Mouse (Mus musculus) limb, embryonic 15.5 days (tissue): Measurements from ENCODE around the gene Asic1. TPM values are rescaled to one million over a fixed set of nuclear protein-coding genes. Genes with fewer than 3 reads are reported as not detected.
"Not testable (repeated sequence)": the region's sequence is repeated elsewhere in the genome, so short reads cannot be mapped to it uniquely, and the experiment has no call there.

Experiments
- ATAC-seq: fragments of 200-750 bp; cut with Nextera tagmentation; 2 replicates; pipeline ENCODE4 v1.8.0; 2017; ENCODE audit warnings: low read depth, moderate TSS enrichment; ENCODE audit not compliant: insufficient number of reproducible peaks, low FRiP score, low TSS enrichment
- H3K27ac ChIP-seq: fragments of 300-500 bp; sonication (generic); 2 replicates; pipeline ENCODE4 v1.5.1; 2015; ENCODE audit warnings: moderate library complexity, mild to moderate bottlenecking, inconsistent platforms
- H3K27me3 ChIP-seq: fragments of 300-500 bp; sonication (generic); 2 replicates; pipeline ENCODE4 v1.6.1; 2015; ENCODE audit warnings: inconsistent platforms
- H3K36me3 ChIP-seq: fragments of 300-500 bp; sonication (generic); 2 replicates; pipeline ENCODE4 v1.6.1; 2015; ENCODE audit warnings: inconsistent platforms
- H3K4me1 ChIP-seq: fragments of 300-500 bp; sonication (generic); 2 replicates; pipeline ENCODE4 v1.6.1; 2015; ENCODE audit warnings: inconsistent platforms
- H3K4me2 ChIP-seq: fragments of 300-500 bp; sonication (generic); 2 replicates; pipeline ENCODE4 v1.6.1; 2015; ENCODE audit warnings: mild to moderate bottlenecking, inconsistent platforms
- H3K4me3 ChIP-seq: fragments of 300-500 bp; sonication (generic); 2 replicates; pipeline ENCODE4 v1.5.1; 2015; ENCODE audit warnings: mild to moderate bottlenecking, inconsistent platforms
- H3K9ac ChIP-seq: fragments of 300-500 bp; sonication (generic); 2 replicates; pipeline ENCODE4 v1.6.1; 2015; ENCODE audit warnings: inconsistent platforms
- H3K9me3 ChIP-seq: fragments of 300-500 bp; sonication (generic); 2 replicates; pipeline ENCODE4 v1.6.1; 2016; ENCODE audit warnings: inconsistent platforms
- WGBS: fragments of 180-500 bp; shearing (Covaris S2); methylation state at CpG from one replicate; pipeline ENCODE4 v1.1.7; 2015; 5-methylcytosine and 5-hydroxymethylcytosine counted together
- polyA plus RNA-seq: library from polyadenylated mRNA; unstranded; fragments of >200 nt; fragmentation: Nextera tagmentation; extraction: Ambion mirVana; gene quantifications from 2 replicates; pipeline ENCODE4 v1.2.1, GENCODE M21; 2015

The Asic1 gene
- polyA plus RNA-seq, 1 experiment from 2014 or later, result 2.2 TPM

DNA sequence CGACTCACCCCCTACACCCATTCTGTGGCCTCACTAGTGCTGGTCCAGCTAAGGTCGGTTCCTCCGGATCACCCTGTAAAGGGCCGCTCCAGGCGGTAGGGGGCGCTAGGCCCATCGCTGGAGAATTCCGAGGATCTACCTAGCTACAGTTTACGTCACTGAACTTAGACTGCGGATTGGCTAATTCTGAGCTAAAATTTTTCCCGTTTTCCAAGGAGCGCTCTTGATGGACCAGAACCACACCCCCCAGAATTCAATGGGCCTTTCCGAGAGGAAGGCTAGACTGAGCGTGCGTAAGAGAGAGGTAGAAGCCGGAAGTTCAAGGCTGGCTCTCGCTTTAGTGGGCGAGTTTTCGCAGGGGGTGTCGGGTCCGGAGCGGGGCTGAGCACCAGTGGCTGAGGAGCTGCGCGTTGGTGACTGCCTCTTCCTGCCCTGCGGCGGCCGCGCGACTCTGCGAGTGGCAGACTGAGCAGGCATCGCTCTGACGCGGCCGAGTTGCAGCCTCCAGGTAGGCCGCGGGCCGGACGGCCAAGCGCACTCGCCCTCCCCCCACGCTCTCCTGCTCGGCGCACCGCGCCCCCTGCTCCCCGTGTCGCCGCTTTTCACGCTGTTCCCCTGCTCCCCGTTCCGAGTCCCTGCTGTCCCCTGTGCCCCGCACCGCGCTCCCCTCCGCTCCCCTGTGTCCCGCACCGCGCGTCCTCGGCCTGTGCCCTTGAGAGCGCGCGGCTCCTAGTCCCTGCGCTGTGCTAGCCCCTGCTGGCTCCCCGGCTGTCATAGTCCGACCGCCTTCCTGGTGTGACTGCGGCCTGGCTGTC is 55.4 kb downstream of the Asic1 start, which contains the start of gene Cox14:
TSS of gene Cox14 (plus strand) at position 278 of the 815 bp plus-strand sequence.
- H3K4me2 ChIP-seq, result peak within 1 kb of the TSS; percentile 68

DNA sequence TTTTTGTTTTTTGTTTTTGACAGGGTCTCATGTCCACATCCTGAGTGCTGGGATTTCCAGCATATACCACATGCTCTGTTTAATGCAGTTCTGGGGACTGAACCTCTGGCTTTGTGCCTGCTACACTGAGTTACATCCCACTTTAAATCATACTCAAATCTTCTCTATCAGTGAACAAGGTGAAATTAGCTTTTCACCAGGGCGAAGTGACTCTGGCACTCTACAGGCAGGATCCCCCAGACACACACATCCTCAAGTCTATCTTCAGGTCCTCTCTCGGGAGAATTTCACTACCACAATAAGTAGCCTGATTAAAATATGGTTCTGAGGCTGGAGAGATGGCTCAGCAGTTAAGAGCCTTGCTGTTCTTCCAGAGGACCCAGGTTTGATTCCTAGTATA is 56.4 kb downstream of the Asic1 start:
- Histone ChIP-seq H3K4me1 (peaks cover 26% of the 10 kb centered on the region), H3K9ac (peak overlapping the region; percentile 90; the same call in 1 of the 2 replicates)
- 65% methylated on average over 2 of the region's 2 CpGs for WGBS

More for the DNA sequence above, 55.4 kb downstream of the Asic1 start, which contains the start of gene Cox14:
- peaks cover 26% of the 10 kb centered on the region for H3K4me1 ChIP-seq
- H3K9ac ChIP-seq, result peak within 1 kb of the TSS; percentile 90
- no peaks in the 10 kb centered on the region for H3K27me3 ChIP-seq
- ATAC-seq, result peak; percentile 94
- H3K9me3 ChIP-seq, result no peaks in the 10 kb centered on the region
- H3K4me3 ChIP-seq, result peak within 1 kb of the TSS; percentile 97
- H3K27ac ChIP-seq, result peak within 1 kb of the TSS; percentile 93
- peaks cover 27% of the 10 kb centered on the region for H3K36me3 ChIP-seq
- under 1% methylated on average over 66 of the region's 68 CpGs for WGBS

DNA sequence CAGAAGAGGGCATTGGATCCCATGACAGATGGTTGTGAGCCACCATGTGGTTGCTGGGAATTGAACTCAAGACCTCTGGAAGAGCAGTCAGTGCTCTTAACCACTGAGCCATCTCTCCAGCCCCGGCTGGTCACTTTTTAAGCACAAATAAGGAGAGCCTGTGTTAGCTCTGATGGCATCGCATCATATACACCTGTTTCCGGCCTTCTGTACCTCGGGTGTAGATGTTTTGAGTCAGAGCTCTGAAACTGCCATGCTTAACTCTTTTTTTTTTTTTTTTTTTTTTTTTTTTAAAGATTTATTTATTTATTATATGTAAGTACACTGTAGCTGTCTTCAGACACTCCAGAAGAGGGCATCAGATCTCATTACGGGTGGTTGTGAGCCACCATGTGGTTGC is 56.9 kb downstream of the Asic1 start:
- peaks cover 26% of the 10 kb centered on the region for H3K4me1 ChIP-seq
- not testable (repeated sequence) for H3K27ac ChIP-seq, H3K4me2 ChIP-seq, H3K4me3 ChIP-seq, H3K9ac ChIP-seq, ATAC-seq, H3K9me3 ChIP-seq, H3K27me3 ChIP-seq
- 86% methylated on average over 5 of the region's 5 CpGs for WGBS
- H3K36me3 ChIP-seq, result peaks cover 37% of the 10 kb centered on the region

More for the DNA sequence above, 56.4 kb downstream of the Asic1 start:
- H3K36me3 ChIP-seq, result peaks cover 32% of the 10 kb centered on the region
- peak overlapping the region; percentile 97 for H3K4me3 ChIP-seq
- peak overlapping the region; percentile 56 for H3K4me2 ChIP-seq
- no peaks in the 10 kb centered on the region for H3K9me3 ChIP-seq
- ATAC-seq, result no peak
- no peaks in the 10 kb centered on the region for H3K27me3 ChIP-seq
- no peak overlapping the region for H3K27ac ChIP-seq

DNA sequence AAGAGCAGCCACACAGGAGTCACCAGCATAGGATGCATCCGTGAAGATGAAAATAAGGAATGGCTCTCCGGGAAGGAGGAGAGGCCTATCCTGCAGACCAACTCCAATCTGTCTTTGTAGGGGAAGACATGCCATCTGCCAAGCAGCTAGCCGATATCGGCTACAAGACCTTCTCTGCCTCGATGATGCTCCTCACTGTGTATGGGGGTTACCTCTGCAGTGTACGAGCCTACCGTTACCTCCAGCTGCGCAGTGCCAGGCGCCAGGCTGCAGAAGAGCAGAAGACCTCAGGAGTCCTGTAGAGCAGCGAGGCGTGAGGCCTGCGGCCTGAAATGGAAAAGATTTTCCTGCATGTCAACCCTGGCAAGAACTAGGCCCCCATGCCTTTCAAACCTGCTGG is 57.4 kb downstream of the Asic1 start:
- Histone ChIP-seq H3K4me3 (no peak overlapping the region), H3K9me3 (no peaks in the 10 kb centered on the region), H3K36me3 (peaks cover 42% of the 10 kb centered on the region), H3K4me1 (peaks cover 26% of the 10 kb centered on the region), H3K9ac (no peak overlapping the region), H3K27me3 (no peaks in the 10 kb centered on the region), H3K4me2 (no peak overlapping the region), H3K27ac (no peak overlapping the region)
- whole genome bisulfite sequencing, result 96% methylated on average over 12 of the region's 12 CpGs
- ATAC-seq, result no peak

DNA sequence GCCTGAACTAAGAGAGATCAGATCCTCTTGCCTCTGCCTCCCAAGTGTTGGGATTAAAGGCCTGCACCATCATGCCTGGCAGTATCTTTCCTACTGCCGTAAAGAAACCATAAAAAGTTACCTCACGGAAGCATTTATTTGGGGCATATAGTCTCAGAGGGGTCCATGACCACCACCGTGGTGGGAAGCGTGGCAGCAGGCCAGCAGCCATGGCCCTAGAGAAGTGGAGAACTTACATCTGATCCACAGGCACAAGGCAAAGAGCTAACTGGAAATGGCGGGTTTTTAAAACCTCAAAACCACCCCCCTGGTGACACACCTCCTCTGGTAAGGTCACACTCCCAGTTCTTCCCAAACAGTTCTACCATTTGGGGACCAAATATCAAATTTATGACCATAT is 58.0 kb downstream of the Asic1 start:
- ATAC-seq, result no peak
- 80% methylated on average over 5 of the region's 5 CpGs for WGBS
- Histone ChIP-seq H3K27me3 (no peaks in the 10 kb centered on the region), H3K36me3 (peaks cover 46% of the 10 kb centered on the region), H3K4me1 (peaks cover 24% of the 10 kb centered on the region), H3K9me3 (no peaks in the 10 kb centered on the region), H3K4me2 (no peak overlapping the region), H3K27ac (no peak overlapping the region), H3K4me3 (no peak overlapping the region), H3K9ac (no peak overlapping the region)

DNA sequence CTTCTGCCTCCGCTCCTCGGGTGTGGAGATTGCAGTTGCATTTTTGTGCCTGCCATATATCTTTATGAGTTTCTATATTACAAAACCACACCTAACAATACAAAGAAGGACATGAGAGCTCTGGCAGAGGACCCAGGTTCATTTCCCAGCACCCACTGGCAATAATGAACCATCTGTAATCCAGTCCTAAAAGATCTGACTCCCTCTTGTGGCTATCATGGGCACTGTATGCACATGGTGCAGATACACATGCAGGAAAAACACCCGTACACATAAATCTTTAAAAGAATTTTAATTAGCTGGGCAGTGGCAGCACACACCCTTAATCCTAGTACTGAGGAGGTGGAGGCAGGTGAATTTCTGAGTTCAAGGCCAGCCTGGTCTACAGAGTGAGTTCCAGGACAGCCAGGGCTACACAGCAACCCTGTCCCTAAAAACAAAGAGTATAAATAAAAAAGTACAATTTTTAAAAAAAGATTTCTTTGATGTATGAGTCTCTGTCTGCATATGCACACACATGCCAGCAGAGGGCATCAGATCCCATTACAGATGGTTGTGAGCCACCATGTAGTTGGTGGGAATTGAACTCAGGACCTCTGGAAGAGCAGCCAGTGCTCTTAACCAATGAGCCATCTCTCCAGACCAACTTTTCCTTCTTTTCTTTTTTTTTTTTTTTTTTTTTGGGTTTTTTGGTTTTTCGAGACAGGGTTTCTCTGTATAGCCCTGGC is 59.1 kb downstream of the Asic1 start:
- no peak for ATAC-seq

DNA sequence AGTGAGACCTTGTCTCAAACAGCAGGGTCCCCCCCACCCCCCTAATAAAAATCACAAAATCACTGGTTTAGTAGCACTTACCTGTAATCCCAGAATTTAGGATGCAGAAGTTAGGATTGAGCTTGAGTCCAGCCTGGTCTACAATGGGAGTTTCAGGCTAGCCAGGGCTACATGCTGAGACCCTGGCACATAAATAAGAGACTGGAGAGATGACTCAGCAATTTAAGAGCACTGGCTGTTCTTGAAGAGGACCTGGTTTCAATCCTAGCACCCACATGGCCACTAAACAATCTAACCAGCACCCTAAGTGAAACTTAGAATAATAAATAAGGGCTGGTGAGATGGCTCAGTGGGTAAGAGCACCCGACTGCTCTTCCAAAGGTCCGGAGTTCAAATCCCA is 61.0 kb downstream of the Asic1 start:
- no peak overlapping the region for H3K4me2 ChIP-seq
- H3K9ac ChIP-seq, result no peak overlapping the region
- H3K27me3 ChIP-seq, result no peaks in the 10 kb centered on the region
- no peaks in the 10 kb centered on the region for H3K9me3 ChIP-seq
- H3K36me3 ChIP-seq, result peaks cover 68% of the 10 kb centered on the region
- H3K4me1 ChIP-seq, result peaks cover 4% of the 10 kb centered on the region
- no peak overlapping the region for H3K4me3 ChIP-seq
- WGBS, result 94% methylated on average over 2 of the region's 2 CpGs
- H3K27ac ChIP-seq, result no peak overlapping the region
- ATAC-seq, result no peak

More for the DNA sequence above, 59.1 kb downstream of the Asic1 start:
- no peaks in the 10 kb centered on the region for H3K27me3 ChIP-seq
- no peak overlapping the region for H3K4me2 ChIP-seq
- peaks cover 14% of the 10 kb centered on the region for H3K4me1 ChIP-seq
- H3K9me3 ChIP-seq, result no peaks in the 10 kb centered on the region
- WGBS, result 88% methylated on average over 4 of the region's 4 CpGs
- no peak overlapping the region for H3K27ac ChIP-seq
- no peak overlapping the region for H3K4me3 ChIP-seq
- H3K36me3 ChIP-seq, result peaks cover 50% of the 10 kb centered on the region
- H3K9ac ChIP-seq, result no peak overlapping the region

DNA sequence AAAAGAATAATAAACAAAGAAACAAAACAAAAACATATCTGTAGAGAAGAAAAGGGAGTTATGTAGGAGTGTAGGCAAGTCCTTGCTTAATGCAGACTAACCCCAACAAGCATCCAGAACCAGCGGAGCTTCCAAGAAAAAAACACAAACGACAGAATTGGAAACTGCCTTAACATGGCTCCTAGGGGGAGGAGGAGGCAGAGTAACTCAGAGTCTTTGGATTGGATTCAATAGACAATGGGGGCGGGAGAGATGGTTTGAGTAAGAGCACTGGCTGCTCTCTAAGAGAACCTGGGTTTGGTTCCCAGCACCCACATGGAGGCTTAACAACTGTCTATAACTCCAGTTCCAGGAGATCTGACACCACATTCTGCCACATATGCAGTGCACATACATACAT is 61.5 kb downstream of the Asic1 start:
- no peak overlapping the region for H3K4me2 ChIP-seq
- H3K27ac ChIP-seq, result no peak overlapping the region
- WGBS, result 90% methylated on average over 3 of the region's 3 CpGs
- H3K9ac ChIP-seq, result no peak overlapping the region
- no peak for ATAC-seq
- no peak overlapping the region for H3K4me3 ChIP-seq
- no peaks in the 10 kb centered on the region for H3K9me3 ChIP-seq
- peaks cover under 1% of the 10 kb centered on the region; the same call in 1 of the 2 replicates for H3K4me1 ChIP-seq
- no peaks in the 10 kb centered on the region for H3K27me3 ChIP-seq
- peaks cover 73% of the 10 kb centered on the region for H3K36me3 ChIP-seq

DNA sequence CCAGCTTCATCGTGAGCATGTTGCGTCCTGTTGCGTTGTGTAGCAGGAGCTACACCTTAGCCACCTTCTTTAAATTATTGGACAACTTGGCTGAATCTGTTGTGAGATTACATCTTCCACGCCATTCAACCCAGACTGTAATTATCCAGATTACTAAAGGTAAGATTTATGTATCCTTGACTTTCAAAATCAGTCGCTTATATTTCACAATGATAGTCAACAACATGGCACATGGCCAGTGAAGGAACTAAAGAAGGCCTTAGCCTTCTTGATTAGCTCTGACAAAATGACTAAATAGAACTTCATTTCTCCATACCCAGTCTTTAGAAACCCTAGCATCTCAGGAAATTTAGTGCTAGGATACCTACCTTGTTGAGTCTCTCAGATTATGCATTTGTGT is 63.0 kb downstream of the Asic1 start:
- Histone ChIP-seq H3K36me3 (peaks cover 77% of the 10 kb centered on the region), H3K27me3 (no peaks in the 10 kb centered on the region), H3K9me3 (no peaks in the 10 kb centered on the region), H3K4me1 (no peaks in the 10 kb centered on the region), H3K9ac (no peak overlapping the region), H3K27ac (no peak overlapping the region), H3K4me3 (no peak overlapping the region), H3K4me2 (no peak overlapping the region)
- 79% methylated on average over 5 of the region's 5 CpGs for WGBS
- no peak for ATAC-seq

DNA sequence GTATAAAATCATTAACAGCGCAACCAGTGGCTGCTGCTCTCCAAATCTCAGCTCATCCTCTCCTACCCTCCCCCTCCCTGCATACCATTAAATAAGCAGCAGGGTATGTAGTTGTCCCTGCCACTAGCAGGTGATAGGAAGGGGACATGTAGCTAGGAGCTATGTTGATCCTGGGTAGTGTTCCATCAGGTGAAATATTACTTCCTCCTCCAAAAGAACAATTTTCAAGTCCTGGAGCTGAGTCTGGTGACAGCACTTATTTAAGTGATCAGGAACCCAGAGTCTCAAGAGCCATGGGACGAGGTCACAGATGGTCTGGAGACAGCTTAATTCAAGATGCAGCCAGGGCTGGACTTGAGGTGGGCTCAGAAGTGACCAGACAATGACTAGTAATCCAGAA is 65.5 kb downstream of the Asic1 start:
- Histone ChIP-seq H3K9me3 (no peaks in the 10 kb centered on the region), H3K9ac (no peak overlapping the region), H3K4me1 (no peaks in the 10 kb centered on the region), H3K27ac (no peak overlapping the region), H3K4me3 (no peak overlapping the region), H3K36me3 (peaks cover 83% of the 10 kb centered on the region), H3K4me2 (no peak overlapping the region), H3K27me3 (no peaks in the 10 kb centered on the region)
- WGBS, result 90% methylated on average over 2 of the region's 2 CpGs
- no peak for ATAC-seq

DNA sequence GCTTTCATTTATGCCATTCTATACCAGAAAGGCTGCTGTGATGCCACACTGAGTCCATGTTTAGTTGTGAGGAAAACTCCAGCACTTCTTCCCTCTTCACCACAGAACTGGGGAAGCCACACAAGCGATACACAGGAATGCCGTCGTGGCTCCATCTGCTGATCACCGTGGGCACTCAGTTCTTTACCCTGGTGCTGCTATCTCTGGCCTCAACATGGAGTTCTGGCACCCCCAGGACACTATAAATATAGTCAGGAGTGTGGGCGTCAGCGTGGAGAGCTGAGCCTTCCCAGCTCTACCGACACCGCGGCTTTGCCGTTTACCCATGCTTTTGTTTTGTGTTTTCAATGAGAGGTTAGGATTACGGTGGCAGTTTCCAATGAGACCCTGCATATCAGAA is 66.5 kb downstream of the Asic1 start:
- no peak overlapping the region for H3K4me3 ChIP-seq
- H3K36me3 ChIP-seq, result peaks cover 88% of the 10 kb centered on the region
- ATAC-seq, result no peak
- H3K4me2 ChIP-seq, result no peak overlapping the region
- no peaks in the 10 kb centered on the region for H3K27me3 ChIP-seq
- no peak overlapping the region for H3K27ac ChIP-seq
- 89% methylated on average over 11 of the region's 11 CpGs for WGBS
- no peak overlapping the region for H3K9ac ChIP-seq
- no peaks in the 10 kb centered on the region for H3K4me1 ChIP-seq
- no peaks in the 10 kb centered on the region for H3K9me3 ChIP-seq

DNA sequence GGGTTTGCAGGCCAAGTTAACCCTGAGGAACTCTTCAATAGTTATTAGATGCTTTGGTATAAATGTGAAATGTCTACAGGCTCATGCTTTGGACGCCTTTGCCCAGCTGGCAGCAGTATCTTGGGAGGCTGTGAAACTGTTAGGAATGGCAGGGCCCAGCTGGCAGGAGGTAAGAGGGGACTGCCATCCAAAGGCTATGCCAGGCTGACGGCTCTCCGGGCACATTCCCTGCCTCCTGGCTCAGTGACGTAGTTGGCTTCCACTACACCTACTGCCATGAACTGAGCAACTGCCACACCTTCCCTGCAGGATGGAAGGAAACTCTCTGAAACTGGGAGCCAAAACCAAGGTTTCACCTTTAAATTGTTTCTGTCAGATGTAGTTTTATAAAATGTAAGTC is 70.1 kb downstream of the Asic1 start:
- 93% methylated on average over 4 of the region's 4 CpGs for WGBS
- Histone ChIP-seq H3K4me3 (no peak overlapping the region), H3K4me2 (no peak overlapping the region), H3K36me3 (peaks cover 93% of the 10 kb centered on the region), H3K4me1 (no peaks in the 10 kb centered on the region), H3K27ac (no peak overlapping the region), H3K27me3 (no peaks in the 10 kb centered on the region), H3K9ac (no peak overlapping the region), H3K9me3 (no peaks in the 10 kb centered on the region)
- ATAC-seq, result no peak
